Mouse (Mus musculus) CH12.LX (cell line): ENCODE data around the gene Rassf5. TPM values are rescaled to one million over a fixed set of nuclear protein-coding genes. Genes with fewer than 3 reads are reported as not detected.
A peak's percentile ranks its signal among the peaks of the same experiment; 100 is the strongest.

Experiments used
- DNase-seq: peaks from one replicate; pipeline ENCODE4 v3.0.0-alpha.2; 2013; ENCODE audit errors: extremely low read depth
- H3K27ac ChIP-seq: 2 replicates; pipeline ENCODE4 v1.5.1; 2012; ENCODE audit warnings: low read depth, mild to moderate bottlenecking, control low read depth, moderate library complexity; ENCODE audit not compliant: insufficient read depth
- H3K27me3 ChIP-seq: replicated peaks from 2 replicates; pipeline ENCODE3; 2012; ENCODE audit warnings: inconsistent platforms
- H3K36me3 ChIP-seq, 2 experiments: replicated peaks in 1 of 2; 2 replicates each; pipeline versions ENCODE3 to v1.6.1; 2012; ENCODE audit warnings: inconsistent platforms in 1 of 2, low read length in 1 of 2, mild to moderate bottlenecking in 1 of 2, mixed read lengths in 1 of 2, moderate library complexity in 1 of 2; ENCODE audit not compliant: control insufficient read depth in 1 of 2, insufficient read depth in 1 of 2
- H3K4me1 ChIP-seq, 2 experiments: 2 replicates each; pipeline ENCODE4 v1.6.1; 2012; ENCODE audit warnings: inconsistent platforms in 1 of 2, moderate library complexity in 1 of 2; ENCODE audit not compliant: insufficient read depth in 2 of 2, control insufficient read depth in 1 of 2
- H3K4me2 ChIP-seq: 2 replicates; pipeline ENCODE4 v1.6.1; 2012; ENCODE audit warnings: low read depth, mild to moderate bottlenecking, control low read depth; ENCODE audit not compliant: poor library complexity, insufficient read depth, severe bottlenecking
- H3K4me3 ChIP-seq, 3 experiments: fragments of 150-350 bp in 1 of 3; sonication (generic) in 1 of 3; replicated peaks in 1 of 3; 2 replicates each; pipeline versions ENCODE3 to v1.5.1; 2011 to 2012; ENCODE audit warnings: low read depth in 2 of 3, low read length in 2 of 3, mild to moderate bottlenecking in 2 of 3, moderate library complexity in 2 of 3, control low read depth in 1 of 3, improper control_type of control experiment in 1 of 3, inconsistent platforms in 1 of 3, mixed read lengths in 1 of 3; ENCODE audit not compliant: poor library complexity in 1 of 3
- H3K79me2 ChIP-seq: replicated peaks from 2 replicates; pipeline ENCODE4 v1.6.1; 2012; ENCODE audit warnings: mild to moderate bottlenecking, moderate library complexity; ENCODE audit not compliant: control insufficient read depth, poor library complexity, insufficient read depth, severe bottlenecking; ENCODE audit errors: extremely low read depth
- H3K9ac ChIP-seq: 2 replicates; pipeline ENCODE4 v1.6.1; 2012; ENCODE audit warnings: low read depth, mild to moderate bottlenecking, control low read depth, moderate library complexity; ENCODE audit not compliant: insufficient read depth
- H3K9me3 ChIP-seq: replicated peaks from 2 replicates; pipeline ENCODE3; 2012; ENCODE audit warnings: low read length, inconsistent platforms, mixed read lengths
- BHLHE40 ChIP-seq: IDR thresholded peaks from 2 replicates; pipeline ENCODE4 v1.6.1; 2011; ENCODE audit warnings: mild to moderate bottlenecking, low read depth, low read length, improper control_type of control experiment
- CHD1 ChIP-seq: IDR thresholded peaks from 2 replicates; pipeline ENCODE4 v1.6.1; 2012; ENCODE audit warnings: low read depth, low read length, improper control_type of control experiment, inconsistent platforms
- CHD2 ChIP-seq: IDR thresholded peaks from 2 replicates; pipeline ENCODE4 v1.6.1; 2011; ENCODE audit warnings: low read length, improper control_type of control experiment
- CTCF ChIP-seq, 2 experiments: IDR thresholded peaks in 1 of 2; conservative IDR thresholded peaks in 1 of 2; 2 replicates each; pipeline ENCODE4 v1.5.1; 2011 to 2012; ENCODE audit warnings: low read depth in 2 of 2, low read length in 2 of 2, improper control_type of control experiment in 1 of 2, inconsistent platforms in 1 of 2, mild to moderate bottlenecking in 1 of 2, moderate library complexity in 1 of 2
- E2F4 ChIP-seq: IDR thresholded peaks from 2 replicates; pipeline ENCODE4 v1.6.1; 2011; ENCODE audit warnings: low read depth, low read length, improper control_type of control experiment; ENCODE audit not compliant: insufficient replicate concordance
- ELF1 ChIP-seq: IDR thresholded peaks from 2 replicates; pipeline ENCODE4 v1.6.1; 2014; ENCODE audit warnings: low read depth, mild to moderate bottlenecking, inconsistent platforms, low read length, improper control_type of control experiment
- EP300 ChIP-seq: IDR thresholded peaks from 2 replicates; pipeline ENCODE4 v1.6.1; 2011; ENCODE audit warnings: low read length, improper control_type of control experiment
- ETS1 ChIP-seq: conservative IDR thresholded peaks from 2 replicates; pipeline ENCODE4 v1.6.1; 2012; ENCODE audit warnings: low read depth, mild to moderate bottlenecking, inconsistent platforms, low read length, improper control_type of control experiment, moderate library complexity
- GABPA ChIP-seq: IDR thresholded peaks from 2 replicates; pipeline ENCODE4 v1.6.1; 2012; ENCODE audit warnings: low read depth, low read length, improper control_type of control experiment, inconsistent platforms; ENCODE audit not compliant: insufficient replicate concordance
- HCFC1 ChIP-seq: IDR thresholded peaks from 2 replicates; pipeline ENCODE4 v1.6.1; 2012; ENCODE audit warnings: low read depth, mild to moderate bottlenecking, inconsistent platforms, low read length, improper control_type of control experiment
- IRF4 ChIP-seq: IDR thresholded peaks from 2 replicates; pipeline ENCODE4 v1.6.1; 2014; ENCODE audit warnings: low read depth, mild to moderate bottlenecking, inconsistent platforms, low read length, improper control_type of control experiment
- JUND ChIP-seq: conservative IDR thresholded peaks from 2 replicates; pipeline ENCODE4 v1.6.1; 2011; ENCODE audit warnings: low read depth, low read length, improper control_type of control experiment
- MAX ChIP-seq: IDR thresholded peaks from 2 replicates; pipeline ENCODE4 v1.6.1; 2011; ENCODE audit warnings: low read length, improper control_type of control experiment
- MAZ ChIP-seq: IDR thresholded peaks from 2 replicates; pipeline ENCODE4 v1.6.1; 2012; ENCODE audit warnings: low read depth, mild to moderate bottlenecking, inconsistent platforms, low read length, improper control_type of control experiment, moderate library complexity
- MEF2A ChIP-seq: IDR thresholded peaks from 2 replicates; pipeline ENCODE4 v1.6.1; 2014; ENCODE audit warnings: low read depth, mild to moderate bottlenecking, inconsistent platforms, low read length, improper control_type of control experiment, borderline replicate concordance
- MXI1 ChIP-seq: IDR thresholded peaks from 2 replicates; pipeline ENCODE4 v1.6.1; 2011; ENCODE audit warnings: mild to moderate bottlenecking, low read depth, low read length, improper control_type of control experiment
- MYC ChIP-seq: IDR thresholded peaks from 2 replicates; pipeline ENCODE4 v1.6.1; 2011; ENCODE audit warnings: low read depth, mild to moderate bottlenecking, improper control_type of control experiment, low read length
- NELFE ChIP-seq: IDR thresholded peaks from 2 replicates; pipeline ENCODE4 v1.6.1; 2011; ENCODE audit warnings: low read depth, low read length, improper control_type of control experiment
- PAX5 ChIP-seq: IDR thresholded peaks from 2 replicates; pipeline ENCODE4 v1.6.1; 2012; ENCODE audit warnings: low read length, inconsistent platforms, mixed read lengths
- POLR2A ChIP-seq: IDR thresholded peaks from 2 replicates; pipeline ENCODE4 v1.6.1; 2011; ENCODE audit warnings: low read depth, mild to moderate bottlenecking, improper control_type of control experiment, low read length
- POLR2AphosphoS2 ChIP-seq: IDR thresholded peaks from 2 replicates; pipeline ENCODE4 v1.6.1; 2011; ENCODE audit warnings: low read depth, low read length, improper control_type of control experiment
- RAD21 ChIP-seq: IDR thresholded peaks from 2 replicates; pipeline ENCODE4 v1.6.1; 2011; ENCODE audit warnings: low read depth, mild to moderate bottlenecking, low read length, improper control_type of control experiment, moderate library complexity
- RCOR1 ChIP-seq: conservative IDR thresholded peaks from 2 replicates; pipeline ENCODE4 v1.6.1; 2012; ENCODE audit warnings: low read depth, mild to moderate bottlenecking, inconsistent platforms, low read length, improper control_type of control experiment
- SMC3 ChIP-seq: IDR thresholded peaks from 2 replicates; pipeline ENCODE4 v1.6.1; 2011; ENCODE audit warnings: low read depth, low read length, improper control_type of control experiment
- ZC3H11A ChIP-seq: IDR thresholded peaks from 2 replicates; pipeline ENCODE4 v1.6.1; 2012; ENCODE audit warnings: low read depth, mild to moderate bottlenecking, inconsistent platforms, low read length, improper control_type of control experiment
- ZNF384 ChIP-seq: IDR thresholded peaks from 2 replicates; pipeline ENCODE4 v1.6.1; 2012; ENCODE audit warnings: low read depth, low read length, improper control_type of control experiment, inconsistent platforms
- dilution Hi-C: fragments of 300-500 bp; cut with MboI; formaldehyde crosslinking; loops from 2 replicates; pipeline ENCODE4 v1.14.3; 2020; ENCODE audit warnings: low sequenced_read_pairs; ENCODE audit not compliant: extremely low pct_unique_long_range_greater_than_20kb, extremely low pct_ligation_motif_present
- in situ Hi-C: fragments of 300-500 bp; cut with MboI; formaldehyde crosslinking; loops from 3 replicates; pipeline ENCODE4 v1.14.3; 2019; ENCODE audit warnings: low sequenced_read_pairs, low pct_ligation_motif_present, low pct_unique_long_range_greater_than_20kb, mixed read lengths
- polyA plus RNA-seq: library from polyadenylated mRNA; unstranded; fragments of >175 nt; gene quantifications from 2 replicates; pipeline ENCODE4 v1.2.1, GENCODE M21; 2012; ENCODE audit warnings: low read depth; ENCODE audit not compliant: insufficient read length
- total RNA-seq, 2 experiments: library from RNA; depleted of rRNA; stranded (reverse); fragments of 300-350 nt in 1 of 2; fragments of >200 nt in 1 of 2; gene quantifications; 2 replicates each; pipeline ENCODE4 v1.2.3; 2012 to 2014

The Rassf5 gene
- total and polyA plus RNA-seq, 3 experiments: 11.5 to 32.1 (median 16.3) TPM

GRCm38 (mm10) chr1:131208081-131208480 lies 37.0 kb downstream of the Rassf5 start:
- H3K9ac ChIP-seq: no peak overlapping the region
- H3K27me3 ChIP-seq: peaks cover under 1% of the 10 kb centered on the region
- H3K36me3 ChIP-seq: no peaks in the 10 kb centered on the region
- TF ChIP-seq RCOR1 (no peak), ZNF384 (no peak), GABPA (no peak), BHLHE40 (no peak), MXI1 (no peak), ETS1 (no peak), E2F4 (no peak), MEF2A (no peak), CHD2 (no peak), JUND (no peak), ELF1 (no peak), NELFE (no peak), PAX5 (no peak), CHD1 (no peak), MAZ (no peak), MAX (no peak), IRF4 (no peak), RAD21 (no peak), EP300 (no peak), HCFC1 (no peak)
- no peaks in the 10 kb centered on the region for H3K9me3 ChIP-seq
- no peak overlapping the region for H3K4me3 ChIP-seq
- in situ Hi-C loops: no loop called here
- H3K4me1 ChIP-seq: peaks cover 18 to 23% of the 10 kb centered on the region in 2 experiments
- no peak overlapping the region for H3K4me2 ChIP-seq
- no peak overlapping the region for H3K27ac ChIP-seq
- dilution Hi-C loops: no loop called here
- no peak for DNase-seq
- no peaks in the 10 kb centered on the region for H3K79me2 ChIP-seq

GRCm38 (mm10) chr1:131207531-131207930 lies 37.5 kb downstream of the Rassf5 start:
- Histone ChIP-seq H3K9me3 (no peaks in the 10 kb centered on the region), H3K36me3 (no peaks in the 10 kb centered on the region), H3K4me2 (no peak overlapping the region)
- peak; percentile 25 to 92; a peak in 3 of 4 replicates for TF ChIP-seq CTCF (conservative IDR thresholded peaks at IDR 0.05 in 1 of 2, IDR thresholded peaks at IDR 0.05 in 1 of 2; ENCODE audit: low read depth in 2 of 2, low read length in 2 of 2)
- peak; percentile 77 for TF ChIP-seq RAD21
- TF ChIP-seq MAZ: 0 out of 2 replicates have a peak, but pooled peaks have one; percentile 50
- no peak for TF ChIP-seq MYC
- no peak for TF ChIP-seq POLR2AphosphoS2
- TF ChIP-seq ZC3H11A: peak; percentile 42; the same call in 1 of the 2 replicates
- TF ChIP-seq POLR2A: no peak
- peak; percentile 94 for TF ChIP-seq SMC3
- TF ChIP-seq IRF4: peak; percentile 40; the same call in 1 of the 2 replicates
- TF ChIP-seq, all 38 proteins: peak for 6
- Histone ChIP-seq H3K9ac (no peak overlapping the region), H3K4me1 (peaks cover 18 to 27% of the 10 kb centered on the region in 2 experiments), H3K4me3 (no peak overlapping the region), H3K27me3 (no peaks in the 10 kb centered on the region), H3K79me2 (no peaks in the 10 kb centered on the region), H3K27ac (no peak overlapping the region)
- peak; percentile 55 for DNase-seq
- in situ Hi-C loops: no loop called here
- dilution Hi-C loops: no loop called here
